Mouse (Mus musculus): ENCODE results near the gene Rabif. TPM values are rescaled to one million over a fixed set of nuclear protein-coding genes. Genes with fewer than 3 reads are reported as not detected.
A peak's percentile ranks its signal among the peaks of the same experiment; 100 is the strongest.

Rabif gene
- polyA plus RNA-seq, 1 experiment = 13.4 TPM

DNA sequence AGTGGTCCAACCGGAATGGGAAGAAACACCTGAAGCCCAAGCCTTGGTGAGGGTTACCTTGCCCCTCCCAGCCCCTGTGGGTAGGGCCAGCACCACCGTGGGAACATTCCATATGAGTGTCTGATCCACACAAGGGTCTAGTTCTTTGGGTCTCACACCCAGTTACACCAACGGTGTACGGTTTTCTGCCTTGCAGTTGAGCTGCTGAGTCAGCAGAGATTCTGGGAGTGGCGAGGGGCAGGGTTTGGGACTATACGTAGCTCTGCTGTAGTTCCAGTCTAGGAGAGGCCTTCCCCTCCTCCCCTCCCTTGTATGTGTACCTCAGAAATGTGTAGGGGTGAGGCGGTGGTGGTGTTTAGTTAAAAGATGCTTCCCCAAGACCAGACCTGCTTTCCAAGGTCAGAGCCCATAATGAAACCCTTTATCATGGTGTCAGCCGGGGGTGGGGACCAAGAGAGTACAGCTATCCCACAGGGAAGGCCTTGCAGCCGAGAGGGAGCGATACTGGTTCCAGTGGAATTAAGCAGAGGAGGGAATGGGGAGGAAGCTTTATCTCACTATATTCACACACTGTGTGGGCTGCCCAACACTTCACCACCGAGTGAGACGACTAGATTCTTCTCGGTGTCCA lies 60.9 kb downstream of the Rabif start:
- no peak for TF ChIP-seq MAX (IDR thresholded peaks at IDR 0.05; ENCODE audit: low read depth)
- peak overlapping the region; percentile 3 for H3ac ChIP-seq (ENCODE audit: control insufficient read depth, insufficient read length)
- H3K4me3 ChIP-seq = peak overlapping the region; percentile 31
- H3K27me3 ChIP-seq (ENCODE audit: control insufficient read depth, insufficient read depth, insufficient read length) = no peaks in the 10 kb centered on the region
- H3K4me2 ChIP-seq (ENCODE audit: low read depth) = peak overlapping the region; percentile 89
- no peaks in the 10 kb centered on the region for H3K36me3 ChIP-seq (ENCODE audit: control insufficient read depth, insufficient read depth)
- H3K79me2 ChIP-seq (ENCODE audit: control insufficient read depth, insufficient read depth) = no peaks in the 10 kb centered on the region

DNA sequence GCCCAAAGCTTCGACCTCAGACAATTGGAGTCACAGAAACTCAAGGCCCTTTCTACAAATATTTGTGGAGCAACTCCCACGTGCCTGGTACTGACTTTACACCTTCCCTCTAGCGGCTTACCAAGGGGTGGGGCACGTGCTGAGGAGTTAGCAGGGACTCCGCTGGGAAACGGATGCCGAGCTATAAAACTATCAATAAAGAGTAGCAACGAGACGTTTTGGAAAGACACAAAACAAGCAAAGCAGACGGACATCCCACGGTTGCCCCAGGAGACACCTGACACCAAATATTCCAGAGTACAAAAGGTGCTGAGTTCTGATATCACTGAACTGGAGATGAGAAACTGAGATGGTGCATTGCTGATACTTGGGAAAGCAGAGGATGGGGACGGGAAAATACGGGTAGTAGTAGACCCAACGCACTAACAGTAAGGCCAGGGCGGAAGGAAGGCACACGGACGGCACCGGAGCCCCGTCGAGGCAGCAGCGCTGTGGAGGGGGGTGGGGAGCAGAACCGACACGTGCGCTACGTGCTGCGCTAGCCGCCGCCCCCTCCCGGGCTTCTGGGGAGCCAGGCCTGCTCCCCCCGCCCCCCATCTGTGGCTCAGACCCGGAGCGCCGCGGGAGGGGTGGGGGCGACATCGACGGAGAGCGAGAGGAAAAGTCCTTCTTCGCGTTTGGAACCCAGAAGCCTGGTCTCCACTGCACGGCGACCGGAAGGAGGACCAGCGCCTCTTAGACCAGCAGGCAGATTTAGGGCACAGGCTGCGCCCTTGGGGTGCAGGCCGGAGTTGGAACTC lies 61.6 kb downstream of the Rabif start:
- Histone ChIP-seq H3K79me2 (ENCODE audit: control insufficient read depth, insufficient read depth) (no peaks in the 10 kb centered on the region), H3K4me2 (ENCODE audit: low read depth) (peak overlapping the region; percentile 89), H3ac (ENCODE audit: control insufficient read depth, insufficient read length) (peak overlapping the region; percentile 3), H3K36me3 (ENCODE audit: control insufficient read depth, insufficient read depth) (no peaks in the 10 kb centered on the region), H3K4me3 (peak overlapping the region; percentile 31), H3K27me3 (ENCODE audit: control insufficient read depth, insufficient read depth, insufficient read length) (no peaks in the 10 kb centered on the region)
- TF ChIP-seq TCF3 (IDR thresholded peaks at IDR 0.05; ENCODE audit: insufficient read length, low read depth) (no peak), E2F4 (IDR thresholded peaks at IDR 0.05; ENCODE audit: insufficient read depth) (no peak), MYOD1 (IDR thresholded peaks at IDR 0.05; ENCODE audit: control insufficient read depth in 1 of 3, insufficient read length in 2 of 3, low read depth in 2 of 3) (no peak), SRF (IDR thresholded peaks at IDR 0.05; ENCODE audit: control insufficient read depth, insufficient read length, low read depth) (no peak), POLR2AphosphoS2 (IDR thresholded peaks at IDR 0.05; ENCODE audit: insufficient read length, low read depth) (no peak), TCF12 (IDR thresholded peaks at IDR 0.05; ENCODE audit: insufficient read depth, poor library complexity, severe bottlenecking) (no peak), MAX (IDR thresholded peaks at IDR 0.05; ENCODE audit: low read depth) (no peak), POLR2A (IDR thresholded peaks at IDR 0.05; ENCODE audit: insufficient read length, low read depth) (peak; percentile 52), USF1 (IDR thresholded peaks at IDR 0.05; ENCODE audit: low read depth) (no peak)

GRCm38 (mm10) chr1:134556671-134557218 lies 62.3 kb downstream of the Rabif start:
- TF ChIP-seq POLR2A (IDR thresholded peaks at IDR 0.05; ENCODE audit: insufficient read length, low read depth) (peak; percentile 82), POLR2AphosphoS2 (IDR thresholded peaks at IDR 0.05; ENCODE audit: insufficient read length, low read depth) (peak; percentile 59), CEBPB (IDR thresholded peaks at IDR 0.05; ENCODE audit: insufficient read depth, poor library complexity, severe bottlenecking) (no peak), SRF (IDR thresholded peaks at IDR 0.05; ENCODE audit: control insufficient read depth, insufficient read length, low read depth) (no peak), REST (IDR thresholded peaks at IDR 0.05; ENCODE audit: insufficient read depth, insufficient read length) (no peak)
- peak overlapping the region; percentile 89 for H3K4me2 ChIP-seq (ENCODE audit: low read depth)
- peak overlapping the region; percentile 3 for H3ac ChIP-seq (ENCODE audit: control insufficient read depth, insufficient read length)
- H3K4me3 ChIP-seq = peak overlapping the region; percentile 31
- no peaks in the 10 kb centered on the region for H3K36me3 ChIP-seq (ENCODE audit: control insufficient read depth, insufficient read depth)
- peaks cover 2% of the 10 kb centered on the region for H3K79me2 ChIP-seq (ENCODE audit: control insufficient read depth, insufficient read depth)
- no peaks in the 10 kb centered on the region for H3K27me3 ChIP-seq (ENCODE audit: control insufficient read depth, insufficient read depth, insufficient read length)

Other genes starting within 250 kb of the Rabif start
- 1,426 TPM for gene Myog, start 204.7 kb upstream of the Rabif start, polyA plus RNA-seq (2012; fragmentation: generic; extraction: Trizol)
- 35.8 TPM for gene Ppfia4, start 161.7 kb upstream of the Rabif start, polyA plus RNA-seq (2012; fragmentation: generic; extraction: Trizol)
- gene Tmem183a, start 132.7 kb upstream of the Rabif start, polyA plus RNA-seq (2012; fragmentation: generic; extraction: Trizol) = 67.3 TPM
- not detected for gene 4933406M09Rik, start 108.7 kb upstream of the Rabif start, polyA plus RNA-seq (2012; fragmentation: generic; extraction: Trizol)
- gene Cyb5r1, start 89.1 kb upstream of the Rabif start, polyA plus RNA-seq (2012; fragmentation: generic; extraction: Trizol) = 452 TPM
- gene Adipor1, start 79.3 kb upstream of the Rabif start, polyA plus RNA-seq (2012; fragmentation: generic; extraction: Trizol) = 87.9 TPM
- 11.3 TPM for gene Klhl12, start 39.1 kb upstream of the Rabif start, polyA plus RNA-seq (2012; fragmentation: generic; extraction: Trizol)
- not detected for gene Mgat4e, start 55.0 kb downstream of the Rabif start, polyA plus RNA-seq (2012; fragmentation: generic; extraction: Trizol)
- 11.2 TPM for gene Kdm5b, start 65.5 kb downstream of the Rabif start, polyA plus RNA-seq (2012; fragmentation: generic; extraction: Trizol)
- 0.11 TPM for gene Syt2, start 152.0 kb downstream of the Rabif start, polyA plus RNA-seq (2012; fragmentation: generic; extraction: Trizol)